Mouse (Mus musculus) embryonic facial prominence, embryonic 11.5 days (tissue): ENCODE results near the gene S1pr3. TPM values are rescaled to one million over a fixed set of nuclear protein-coding genes. Genes with fewer than 3 reads are reported as not detected.
A peak's percentile ranks its signal among the peaks of the same experiment; 100 is the strongest.

Experiments
- ATAC-seq: fragments of 200-750 bp; cut with Nextera tagmentation; replicated peaks from 2 replicates; pipeline ENCODE4 v1.8.0; 2017; ENCODE audit warnings: low read depth; ENCODE audit not compliant: insufficient number of reproducible peaks, low FRiP score, low TSS enrichment
- DNase-seq: peaks from one replicate; pipeline ENCODE4 v3.0.0-alpha.2; 2015; ENCODE audit warnings: low spot score
- H3K27ac ChIP-seq: fragments of 300-500 bp; sonication (generic); replicated peaks from 2 replicates; pipeline ENCODE4 v1.5.1; 2014; ENCODE audit warnings: mild to moderate bottlenecking, low read depth, low read length, control low read depth
- H3K27me3 ChIP-seq: fragments of 300-500 bp; sonication (generic); 2 replicates; pipeline ENCODE4 v1.6.1; 2014; ENCODE audit warnings: mild to moderate bottlenecking, low read length, moderate library complexity, mixed read lengths; ENCODE audit not compliant: control insufficient read depth, insufficient read depth
- H3K36me3 ChIP-seq: fragments of 300-500 bp; sonication (generic); replicated peaks from 2 replicates; pipeline ENCODE4 v1.6.1; 2014; ENCODE audit warnings: low read depth, mild to moderate bottlenecking, low read length, moderate library complexity, mixed read lengths; ENCODE audit not compliant: control insufficient read depth, insufficient read depth
- H3K4me1 ChIP-seq: fragments of 300-500 bp; sonication (generic); 2 replicates; pipeline ENCODE4 v1.6.1; 2014; ENCODE audit warnings: low read length, mixed read lengths; ENCODE audit not compliant: control insufficient read depth, insufficient read depth
- H3K4me2 ChIP-seq: fragments of 300-500 bp; sonication (generic); 2 replicates; pipeline ENCODE4 v1.6.1; 2014; ENCODE audit warnings: low read depth, mild to moderate bottlenecking, control low read depth, low read length, moderate library complexity
- H3K4me3 ChIP-seq: fragments of 300-500 bp; sonication (generic); 2 replicates; pipeline ENCODE4 v1.5.1; 2014; ENCODE audit warnings: low read depth, low read length, control low read depth
- H3K9ac ChIP-seq: fragments of 300-500 bp; sonication (generic); replicated peaks from 2 replicates; pipeline ENCODE4 v1.6.1; 2014; ENCODE audit warnings: mild to moderate bottlenecking, control low read depth, low read length
- H3K9me3 ChIP-seq: fragments of 300-500 bp; sonication (generic); replicated peaks from 2 replicates; pipeline ENCODE4 v1.6.1; 2016; ENCODE audit warnings: mild to moderate bottlenecking, low read length, inconsistent platforms, mixed read lengths; ENCODE audit not compliant: control insufficient read depth
- WGBS: fragments of 180-500 bp; shearing (Covaris S2); extraction: QIAGEN DNeasy Blood & Tissue Kit; methylation state at CpG from one replicate; pipeline ENCODE4 v1.1.7; 2014; 5-methylcytosine and 5-hydroxymethylcytosine counted together
- polyA plus RNA-seq: library from polyadenylated mRNA; unstranded; fragments of >200 nt; fragmentation: Nextera tagmentation; extraction: Ambion mirVana; gene quantifications from 2 replicates; pipeline ENCODE4 v1.2.1, GENCODE M21; 2014

S1pr3 gene
- polyA plus RNA-seq, 1 experiment from 2014 or later = 102 TPM

- Histone ChIP-seq H3K27me3 (no peaks in the 10 kb centered on the region), H3K27ac (no peak overlapping the region), H3K4me1 (no peaks in the 10 kb centered on the region), H3K36me3 (no peaks in the 10 kb centered on the region), H3K4me3 (no peak overlapping the region), H3K9me3 (no peaks in the 10 kb centered on the region), H3K4me2 (no peak overlapping the region; the same call in 1 of the 2 replicates), H3K9ac (no peak overlapping the region)
- DNase-seq (peak; percentile 19), ATAC-seq (no peak)
- 51% methylated on average over 14 of the region's 14 CpGs for WGBS
Measured at GRCm38 (mm10) chr13:51466117-51466841, 57.8 kb downstream of the S1pr3 start.

- no peak overlapping the region for H3K27ac ChIP-seq
- H3K4me1 ChIP-seq = no peaks in the 10 kb centered on the region
- ATAC-seq (no peak), DNase-seq (peak; percentile 20)
- no peak overlapping the region for H3K4me3 ChIP-seq
- H3K36me3 ChIP-seq = no peaks in the 10 kb centered on the region
- no peaks in the 10 kb centered on the region for H3K9me3 ChIP-seq
- H3K27me3 ChIP-seq = no peaks in the 10 kb centered on the region
- H3K4me2 ChIP-seq = no peak overlapping the region
- 58% methylated on average over 17 of the region's 17 CpGs for WGBS
- H3K9ac ChIP-seq = no peak overlapping the region
Measured at GRCm38 (mm10) chr13:51468697-51469250, 60.3 kb downstream of the S1pr3 start.

Other genes starting within 250 kb of the S1pr3 start
- 0.91 and 1.7 TPM in 2 replicates for gene Nxnl2, start 237.6 kb upstream of the S1pr3 start, polyA plus RNA-seq
- gene Shc3, start 160.8 kb downstream of the S1pr3 start, polyA plus RNA-seq = 1.9 and 2.5 TPM in 2 replicates
- gene Cks2, start 236.6 kb downstream of the S1pr3 start, polyA plus RNA-seq = 407 and 422 TPM in 2 replicates
- 18.3 and 18.6 TPM in 2 replicates for gene Secisbp2, start 243.1 kb downstream of the S1pr3 start, polyA plus RNA-seq